Mouse (Mus musculus) spleen, postnatal 4 days (tissue): ENCODE data around the gene Slc7a5.

Source experiments
- DNase-seq, 2 experiments: peaks; one replicate each; pipeline ENCODE4 v3.0.0; 2022; ENCODE audit warnings: low spot score in 2 of 2

The Slc7a5 gene

DNA sequence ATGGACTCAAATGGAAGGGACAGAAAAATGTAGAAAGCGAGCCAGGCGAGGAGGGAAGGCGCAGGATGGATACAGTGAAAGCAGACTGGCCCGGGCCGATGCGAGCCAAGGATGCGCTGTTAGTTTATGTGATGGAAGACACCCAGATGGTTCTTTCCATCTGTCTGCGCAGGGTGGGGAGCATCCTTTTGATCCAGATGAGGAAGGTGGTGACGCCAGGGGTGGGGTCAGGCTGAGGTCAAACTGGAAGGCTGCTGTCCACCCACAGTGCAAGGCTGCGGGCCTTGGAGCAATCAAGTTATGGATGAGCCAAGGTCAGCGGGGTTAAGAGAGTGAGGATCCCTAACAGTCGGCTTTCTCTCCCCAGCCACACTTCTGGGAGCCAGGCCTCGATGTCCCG is 28.9 kb upstream of the Slc7a5 start:
- DNase-seq = no peak

GRCm38 (mm10) chr8:121935341-121936294 is 28.1 kb upstream of the Slc7a5 start:
- DNase-seq = no peak

GRCm38 (mm10) chr8:121934923-121935322 is 27.4 kb upstream of the Slc7a5 start:
- no peak for DNase-seq

- peak in 1 of 2 experiments; percentile 39 for DNase-seq
Measured at GRCm38 (mm10) chr8:121934506-121934905, 27.0 kb upstream of the Slc7a5 start.

GRCm38 (mm10) chr8:121932668-121933520 is 25.4 kb upstream of the Slc7a5 start:
- DNase-seq = no peak

DNA sequence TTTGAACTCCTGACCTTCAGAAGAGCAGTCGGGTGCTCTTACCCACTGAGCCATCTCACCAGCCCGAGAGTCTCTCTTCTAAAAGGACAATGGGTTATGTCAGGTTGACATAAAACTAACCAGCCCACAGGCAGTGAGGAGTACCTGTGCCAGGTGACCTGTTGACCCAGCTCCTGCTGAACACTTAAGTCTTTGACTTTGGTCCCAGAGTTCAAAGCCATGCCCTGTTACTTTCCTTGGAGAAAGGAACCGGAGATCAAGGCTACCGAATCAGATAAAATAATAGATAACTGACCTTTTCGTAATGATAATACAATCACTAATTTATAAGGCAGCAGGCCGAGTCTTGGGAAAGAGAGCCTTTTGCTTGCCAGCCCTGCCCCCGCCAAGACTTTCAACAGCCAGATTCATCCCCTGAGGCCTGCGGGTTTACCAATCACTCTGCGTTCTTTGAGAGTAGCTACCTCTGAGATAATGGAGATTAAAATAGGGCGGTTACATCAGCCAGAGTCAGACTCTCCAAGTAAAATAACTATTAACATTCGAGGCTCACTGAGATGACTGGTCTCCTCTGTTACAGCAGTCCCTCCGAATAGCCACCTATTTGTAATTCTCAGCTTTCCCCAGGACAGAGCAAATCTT is 24.7 kb upstream of the Slc7a5 start:
- no peak for DNase-seq

GRCm38 (mm10) chr8:121931571-121931970 is 24.1 kb upstream of the Slc7a5 start:
- DNase-seq = no peak

GRCm38 (mm10) chr8:121930047-121930446 is 22.6 kb upstream of the Slc7a5 start:
- DNase-seq = no peak

DNA sequence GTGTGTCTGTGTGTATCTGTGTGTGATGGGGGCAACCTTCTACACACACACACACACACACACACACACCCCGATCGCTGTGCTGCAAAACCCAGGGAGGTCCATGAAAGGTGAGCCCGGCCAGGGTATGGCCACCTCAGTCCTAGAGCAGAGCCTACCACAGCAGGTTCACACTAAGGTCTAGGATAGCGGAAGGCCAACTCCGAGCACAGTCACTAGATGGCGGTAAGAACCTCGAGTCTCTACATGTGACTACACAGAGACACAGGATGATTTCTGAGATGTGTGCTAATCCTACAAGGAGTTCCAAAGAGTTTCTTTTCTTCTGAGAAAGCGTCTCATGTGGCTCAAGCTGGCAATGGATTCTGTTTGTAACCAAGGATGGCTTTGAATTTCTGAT is 19.8 kb upstream of the Slc7a5 start:
- DNase-seq = peak in 1 of 2 experiments; percentile 44

DNA sequence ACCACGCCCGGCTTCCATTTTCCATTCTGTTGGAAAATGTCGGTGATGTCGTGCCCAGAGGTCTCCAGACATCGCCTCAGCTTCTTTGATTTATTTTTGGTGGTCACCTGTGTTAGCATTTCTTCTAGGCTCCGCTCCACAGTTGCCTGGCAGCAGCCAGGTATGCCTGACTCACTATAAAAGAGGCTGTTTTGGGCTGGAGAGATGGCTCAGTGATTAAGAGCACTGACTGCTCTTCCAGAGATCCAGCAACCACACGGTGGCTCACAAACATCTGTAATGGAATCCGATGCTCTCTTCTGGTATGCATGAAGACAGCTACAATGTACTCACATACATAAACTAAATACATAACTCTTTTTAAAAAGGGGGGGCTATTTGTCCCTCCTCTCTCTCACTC is 18.8 kb upstream of the Slc7a5 start:
- no peak for DNase-seq

DNA sequence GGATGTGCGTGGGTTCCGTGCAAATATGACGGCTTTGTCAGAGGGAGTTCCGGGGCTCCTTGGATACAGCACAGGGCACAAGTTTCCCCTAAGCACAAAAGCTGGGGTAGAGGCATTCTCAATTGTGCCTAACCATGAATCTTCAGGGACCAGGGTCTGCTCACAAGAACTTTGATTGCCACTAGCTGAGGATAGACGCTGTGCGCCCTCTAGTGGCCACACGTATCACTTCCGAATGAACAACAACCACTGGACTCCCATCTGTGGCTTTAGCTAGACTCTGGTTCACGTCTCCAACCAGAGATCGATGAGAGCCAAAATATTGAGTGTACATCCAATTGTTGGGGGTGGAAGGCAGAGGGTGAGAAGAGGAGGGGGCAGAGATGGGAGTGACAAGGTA is 18.1 kb upstream of the Slc7a5 start:
- DNase-seq = peak; percentile 74 to 92

- no peak for DNase-seq
Measured at GRCm38 (mm10) chr8:121924681-121925080, 17.2 kb upstream of the Slc7a5 start.

- no peak for DNase-seq
Measured at GRCm38 (mm10) chr8:121922101-121922500, 14.6 kb upstream of the Slc7a5 start.

DNA sequence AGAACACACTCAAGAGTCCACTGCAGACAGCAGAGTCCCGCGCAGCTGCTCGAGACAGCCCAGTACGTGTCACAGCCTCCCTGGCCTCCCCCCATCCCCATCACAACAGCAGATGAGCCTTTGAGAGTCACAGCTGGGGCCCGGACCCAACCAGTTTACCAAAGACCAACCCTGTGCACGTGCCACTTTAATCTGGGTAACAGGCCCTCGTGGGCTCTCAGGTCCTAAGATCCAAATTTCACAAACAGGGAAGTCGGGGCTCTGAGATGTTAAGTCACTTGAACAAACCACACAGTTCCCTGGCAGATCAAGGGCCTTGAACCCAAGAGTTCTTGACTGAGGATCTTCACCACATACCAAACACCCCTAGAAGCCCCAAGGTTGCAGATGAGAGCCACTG is 14.1 kb upstream of the Slc7a5 start:
- no peak for DNase-seq

DNA sequence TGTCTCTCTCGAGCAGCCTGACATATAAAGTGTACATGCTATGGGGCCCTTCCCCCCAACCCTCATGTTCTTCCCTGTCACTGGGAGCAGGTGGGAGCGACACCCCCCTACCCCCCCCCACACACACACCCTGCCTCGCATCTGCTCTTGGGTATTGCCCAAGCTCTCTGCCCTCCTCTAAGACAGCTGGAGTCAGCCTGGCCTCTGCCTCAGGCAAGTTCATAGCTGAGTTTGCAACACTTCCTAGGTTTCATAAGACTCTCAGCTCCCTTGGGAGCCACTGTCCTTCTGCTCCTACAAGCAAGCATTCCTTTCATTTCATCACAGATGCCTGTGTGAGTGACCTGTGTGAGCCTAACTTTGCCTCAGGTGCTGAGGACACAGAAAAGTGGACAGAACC is 12.2 kb upstream of the Slc7a5 start:
- no peak for DNase-seq

DNA sequence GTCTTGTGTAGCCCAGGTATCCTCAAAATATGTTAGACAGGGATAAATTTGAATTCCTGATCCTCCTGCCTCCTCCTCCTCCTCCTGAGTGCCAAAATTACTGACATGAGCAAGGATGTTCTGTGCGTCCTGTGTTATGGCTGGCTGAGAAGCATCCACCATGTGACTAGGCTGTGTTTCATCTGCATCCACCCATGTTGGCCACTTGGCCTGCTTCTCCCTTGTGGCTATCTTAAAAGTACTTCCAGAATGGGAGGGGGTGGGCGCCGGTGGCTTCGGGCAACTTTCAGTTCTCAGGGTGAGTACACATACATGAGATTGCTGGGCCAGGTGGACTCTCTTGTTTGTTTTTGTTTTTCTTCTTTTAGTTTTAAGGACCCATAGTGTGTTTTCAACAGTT is 11.7 kb upstream of the Slc7a5 start:
- DNase-seq = no peak

DNA sequence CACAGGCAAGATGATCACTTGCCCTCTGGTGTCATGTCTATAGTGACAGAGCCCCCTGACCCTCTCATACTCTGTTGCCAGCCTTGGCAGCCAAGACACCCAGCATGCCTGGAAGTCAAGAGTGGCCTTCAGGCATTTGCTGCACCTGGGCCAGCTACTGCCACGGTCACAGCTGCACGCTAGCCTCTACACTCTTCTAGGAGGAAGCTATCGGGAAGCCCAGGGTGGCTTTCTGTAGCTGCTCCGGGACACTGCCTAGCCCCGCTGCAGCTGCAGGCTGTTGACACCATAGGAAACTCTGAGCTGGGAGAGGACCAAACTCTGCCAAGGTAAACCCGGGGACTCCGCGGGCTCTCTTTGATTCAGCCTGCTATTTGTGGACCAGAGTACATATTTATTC is 5.9 kb upstream of the Slc7a5 start:
- no peak for DNase-seq

- DNase-seq = no peak
Measured at GRCm38 (mm10) chr8:121912831-121913230, 5.3 kb upstream of the Slc7a5 start.

GRCm38 (mm10) chr8:121911987-121912386 is 4.5 kb upstream of the Slc7a5 start:
- DNase-seq = no peak

- no peak for DNase-seq
Measured at GRCm38 (mm10) chr8:121911400-121911799, 3.9 kb upstream of the Slc7a5 start.

DNA sequence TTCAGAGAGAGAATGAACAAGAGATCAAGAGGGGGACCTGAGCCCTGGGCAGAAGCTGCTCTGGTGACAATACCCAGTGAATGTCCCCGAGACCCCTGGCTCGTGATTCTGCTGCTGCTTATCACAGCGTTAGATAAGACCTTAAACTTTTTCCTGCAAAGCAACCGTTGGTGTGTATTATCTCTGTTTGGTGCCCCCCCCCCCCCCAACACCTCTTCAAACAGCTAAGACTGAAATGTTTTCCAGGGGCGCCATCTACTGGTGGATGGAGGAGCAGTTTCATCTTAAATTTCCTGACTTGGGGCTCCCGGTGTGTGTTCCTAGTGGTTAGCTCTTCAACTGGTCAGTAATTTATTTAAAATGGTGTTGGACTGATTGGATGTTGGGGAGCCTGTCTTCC is 2.2 kb upstream of the Slc7a5 start:
- peak; percentile 82 to 92 for DNase-seq

- DNase-seq = no peak
Measured at GRCm38 (mm10) chr8:121909148-121909541, 1.7 kb upstream of the Slc7a5 start.
